Mouse (Mus musculus) embryonic fibroblast, embryonic 13.5 days (primary cell): ENCODE results near the gene Nrl.

ENCODE experiments used
- CTCF ChIP-seq: IDR thresholded peaks from 2 replicates; pipeline ENCODE4 v1.5.1; 2011; ENCODE audit warnings: mild to moderate bottlenecking, control low read depth, low read length, moderate library complexity, borderline replicate concordance; ENCODE audit not compliant: insufficient read depth
- POLR2A ChIP-seq: IDR thresholded peaks from 2 replicates; pipeline ENCODE4 v1.6.1; 2011; ENCODE audit warnings: low read depth, mild to moderate bottlenecking, control low read depth, low read length, moderate library complexity

- TF ChIP-seq CTCF (no peak), POLR2A (no peak)
Measured at GRCm38 (mm10) chr14:55470806-55471205, 54.0 kb downstream of the Nrl start.
